Mouse (Mus musculus): Measurements from ENCODE around the gene Spon1.

DNA sequence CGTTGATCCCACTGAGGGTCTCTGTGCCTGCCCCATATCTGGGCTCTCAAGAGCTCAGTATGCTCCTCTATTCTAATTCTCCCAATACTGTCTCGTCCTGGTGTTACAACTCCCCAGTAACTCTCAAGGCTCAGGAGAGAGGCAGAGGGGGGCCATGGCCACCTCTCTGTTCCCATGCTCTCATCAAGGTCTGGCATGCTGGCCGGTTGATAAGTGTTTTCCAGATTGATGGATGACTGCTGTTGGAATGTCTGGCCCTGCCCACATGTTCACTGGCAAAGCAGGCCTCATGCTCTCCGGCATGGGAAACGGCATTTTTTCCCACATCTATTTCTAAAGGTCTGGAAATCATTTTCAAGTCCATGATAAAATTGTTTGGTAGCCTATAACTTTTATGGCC lies 29.4 kb downstream of the Spon1 start:
- TF ChIP-seq CTCF (conservative IDR thresholded peaks at IDR 0.05; ENCODE audit: low read length) (no peak), NANOG (IDR thresholded peaks at IDR 0.05; ENCODE audit: borderline replicate concordance, low read length) (no peak), POU5F1 (IDR thresholded peaks at IDR 0.05; ENCODE audit: borderline replicate concordance, low read length) (no peak)

All from E14TG2a.4 (cell line).